Mouse (Mus musculus): Measurements from ENCODE around the gene Eif3l. TPM values are rescaled to one million over a fixed set of nuclear protein-coding genes. Genes with fewer than 3 reads are reported as not detected.

The Eif3l gene
- polyA plus RNA-seq, 1 experiment from 2014 or later: 135 TPM

- no peak overlapping the region for H3K27ac ChIP-seq (replicated peaks)
- peak overlapping the region; percentile 46 for H3K4me2 ChIP-seq (replicated peaks; ENCODE audit: low read depth)
- no peaks in the 10 kb centered on the region for H3K27me3 ChIP-seq (ENCODE audit: control insufficient read depth, insufficient read depth, low read length)
- no peak for ATAC-seq (ENCODE audit: low FRiP score, low TSS enrichment)
- peak overlapping the region; percentile 18; the same call in 1 of the 2 replicates for H3K4me3 ChIP-seq (ENCODE audit: low read depth, low read length)
- no peak for DNase-seq (ENCODE audit: low spot score)
- H3K36me3 ChIP-seq (ENCODE audit: control insufficient read depth, insufficient read depth, low read length): peaks cover 10% of the 10 kb centered on the region
- no peak overlapping the region for H3K9ac ChIP-seq (ENCODE audit: low read length)
- H3K4me1 ChIP-seq (replicated peaks; ENCODE audit: control insufficient read depth, insufficient read depth): no peaks in the 10 kb centered on the region
- no peak for TF ChIP-seq CTCF (IDR thresholded peaks at IDR 0.05; ENCODE audit: low read depth)
- TF ChIP-seq EP300 (optimal IDR thresholded peaks at IDR 0.05): no peak
- H3K9me3 ChIP-seq (ENCODE audit: control insufficient read depth, low read length): no peaks in the 10 kb centered on the region
- 8% methylated on average over 14 of the region's 14 CpGs for WGBS
Measured at GRCm38 (mm10) chr15:79063160-79063740, 11.7 kb upstream of the Eif3l start.

- TF ChIP-seq EP300 (optimal IDR thresholded peaks at IDR 0.05) (no peak), CTCF (IDR thresholded peaks at IDR 0.05; ENCODE audit: low read depth) (no peak)
- 34% methylated on average over 8 of the region's 8 CpGs for WGBS
- no peak for DNase-seq (ENCODE audit: low spot score)
- no peak for ATAC-seq (ENCODE audit: low FRiP score, low TSS enrichment)
- Histone ChIP-seq H3K4me1 (replicated peaks; ENCODE audit: control insufficient read depth, insufficient read depth) (no peaks in the 10 kb centered on the region), H3K4me3 (ENCODE audit: low read depth, low read length) (no peak overlapping the region), H3K36me3 (ENCODE audit: control insufficient read depth, insufficient read depth, low read length) (no peaks in the 10 kb centered on the region), H3K27me3 (ENCODE audit: control insufficient read depth, insufficient read depth, low read length) (no peaks in the 10 kb centered on the region), H3K4me2 (replicated peaks; ENCODE audit: low read depth) (no peak overlapping the region), H3K9ac (ENCODE audit: low read length) (no peak overlapping the region), H3K27ac (replicated peaks) (peak overlapping the region; percentile 78), H3K9me3 (ENCODE audit: control insufficient read depth, low read length) (no peaks in the 10 kb centered on the region)
Measured at GRCm38 (mm10) chr15:79065086-79065770, 9.8 kb upstream of the Eif3l start.

- H3K4me3 ChIP-seq (ENCODE audit: low read depth, low read length): no peak overlapping the region
- 33% methylated on average over 2 of the region's 2 CpGs for WGBS
- no peak overlapping the region for H3K27ac ChIP-seq (replicated peaks)
- ATAC-seq (ENCODE audit: low FRiP score, low TSS enrichment) (no peak), DNase-seq (ENCODE audit: low spot score) (no peak)
- no peaks in the 10 kb centered on the region for H3K27me3 ChIP-seq (ENCODE audit: control insufficient read depth, insufficient read depth, low read length)
- TF ChIP-seq CTCF (IDR thresholded peaks at IDR 0.05; ENCODE audit: low read depth) (no peak), EP300 (optimal IDR thresholded peaks at IDR 0.05) (no peak)
- no peaks in the 10 kb centered on the region for H3K4me1 ChIP-seq (replicated peaks; ENCODE audit: control insufficient read depth, insufficient read depth)
- no peak overlapping the region for H3K9ac ChIP-seq (ENCODE audit: low read length)
- H3K9me3 ChIP-seq (ENCODE audit: control insufficient read depth, low read length): no peaks in the 10 kb centered on the region
- H3K4me2 ChIP-seq (replicated peaks; ENCODE audit: low read depth): no peak overlapping the region
- no peaks in the 10 kb centered on the region for H3K36me3 ChIP-seq (ENCODE audit: control insufficient read depth, insufficient read depth, low read length)
Measured at GRCm38 (mm10) chr15:79066276-79066675, 8.7 kb upstream of the Eif3l start.

GRCm38 (mm10) chr15:79067631-79068030, 7.3 kb upstream of the Eif3l start:
- peak overlapping the region; percentile 20; the same call in 1 of the 2 replicates for H3K27ac ChIP-seq (replicated peaks)
- H3K36me3 ChIP-seq (ENCODE audit: control insufficient read depth, insufficient read depth, low read length): no peaks in the 10 kb centered on the region
- TF ChIP-seq CTCF (IDR thresholded peaks at IDR 0.05; ENCODE audit: low read depth) (no peak), EP300 (optimal IDR thresholded peaks at IDR 0.05) (no peak)
- no peak overlapping the region for H3K4me3 ChIP-seq (ENCODE audit: low read depth, low read length)
- H3K9ac ChIP-seq (ENCODE audit: low read length): no peak overlapping the region
- H3K4me2 ChIP-seq (replicated peaks; ENCODE audit: low read depth): no peak overlapping the region
- DNase-seq (ENCODE audit: low spot score) (no peak), ATAC-seq (ENCODE audit: low FRiP score, low TSS enrichment) (no peak)
- H3K4me1 ChIP-seq (replicated peaks; ENCODE audit: control insufficient read depth, insufficient read depth): no peaks in the 10 kb centered on the region
- no peaks in the 10 kb centered on the region for H3K27me3 ChIP-seq (ENCODE audit: control insufficient read depth, insufficient read depth, low read length)
- WGBS: 50% methylated on average over 3 of the region's 3 CpGs
- H3K9me3 ChIP-seq (ENCODE audit: control insufficient read depth, low read length): no peaks in the 10 kb centered on the region

DNA sequence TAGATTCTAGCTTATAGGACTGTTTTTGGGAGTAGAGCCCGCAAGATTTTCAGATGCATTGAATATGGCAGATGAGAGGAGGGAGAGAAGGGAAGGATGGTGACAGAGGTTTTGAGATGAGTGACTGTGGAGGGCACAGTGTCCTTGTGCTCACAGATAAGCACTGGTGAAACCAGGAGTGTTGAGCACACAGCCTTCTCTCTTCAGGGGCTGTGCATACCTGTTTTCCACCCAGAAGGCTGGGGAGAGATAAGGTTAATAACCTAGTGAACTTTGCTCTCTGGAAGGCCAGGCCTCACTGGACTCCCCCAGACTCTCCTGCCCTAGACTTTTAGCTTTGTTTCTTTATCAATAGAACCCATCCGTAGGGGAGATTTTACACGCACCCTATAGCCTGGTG, 6.6 kb upstream of the Eif3l start:
- TF ChIP-seq EP300 (optimal IDR thresholded peaks at IDR 0.05) (no peak), CTCF (IDR thresholded peaks at IDR 0.05; ENCODE audit: low read depth) (no peak)
- Histone ChIP-seq H3K27me3 (ENCODE audit: control insufficient read depth, insufficient read depth, low read length) (no peaks in the 10 kb centered on the region), H3K9ac (ENCODE audit: low read length) (no peak overlapping the region), H3K36me3 (ENCODE audit: control insufficient read depth, insufficient read depth, low read length) (no peaks in the 10 kb centered on the region), H3K4me1 (replicated peaks; ENCODE audit: control insufficient read depth, insufficient read depth) (no peaks in the 10 kb centered on the region), H3K27ac (replicated peaks) (no peak overlapping the region; the same call in 1 of the 2 replicates), H3K9me3 (ENCODE audit: control insufficient read depth, low read length) (no peaks in the 10 kb centered on the region), H3K4me3 (ENCODE audit: low read depth, low read length) (no peak overlapping the region), H3K4me2 (replicated peaks; ENCODE audit: low read depth) (no peak overlapping the region)
- DNase-seq (ENCODE audit: low spot score) (no peak), ATAC-seq (ENCODE audit: low FRiP score, low TSS enrichment) (no peak)
- 72% methylated on average over 3 of the region's 3 CpGs for WGBS

Data from stomach, postnatal 0 days (tissue).